Mouse (Mus musculus): ENCODE data around the gene Tmprss15. TPM values are rescaled to one million over a fixed set of nuclear protein-coding genes. Genes with fewer than 3 reads are reported as not detected.

The Tmprss15 gene
- polyA plus RNA-seq, 1 experiment from 2014 or later, result not detected

DNA sequence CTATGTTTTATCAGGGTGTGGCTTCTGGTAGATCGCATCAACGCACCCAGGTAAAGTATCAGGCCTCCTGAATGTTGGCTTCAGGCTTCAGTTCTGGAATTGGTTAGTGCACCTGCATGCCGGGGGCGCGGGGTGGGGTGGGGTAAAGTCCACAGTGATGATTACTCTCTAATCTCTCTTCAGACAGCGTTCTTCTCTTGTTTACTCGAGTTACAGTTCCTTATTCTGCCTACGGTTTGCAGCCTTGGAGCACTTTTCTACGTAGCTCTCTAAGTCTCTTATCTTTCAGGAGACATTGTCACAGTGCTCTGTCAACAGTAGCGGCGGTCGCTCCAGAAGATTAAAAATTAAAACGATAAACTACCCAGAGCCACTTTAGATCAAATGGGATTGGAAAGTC lies 116.8 kb downstream of the Tmprss15 start:
- no peak overlapping the region for H3K4me2 ChIP-seq

DNA sequence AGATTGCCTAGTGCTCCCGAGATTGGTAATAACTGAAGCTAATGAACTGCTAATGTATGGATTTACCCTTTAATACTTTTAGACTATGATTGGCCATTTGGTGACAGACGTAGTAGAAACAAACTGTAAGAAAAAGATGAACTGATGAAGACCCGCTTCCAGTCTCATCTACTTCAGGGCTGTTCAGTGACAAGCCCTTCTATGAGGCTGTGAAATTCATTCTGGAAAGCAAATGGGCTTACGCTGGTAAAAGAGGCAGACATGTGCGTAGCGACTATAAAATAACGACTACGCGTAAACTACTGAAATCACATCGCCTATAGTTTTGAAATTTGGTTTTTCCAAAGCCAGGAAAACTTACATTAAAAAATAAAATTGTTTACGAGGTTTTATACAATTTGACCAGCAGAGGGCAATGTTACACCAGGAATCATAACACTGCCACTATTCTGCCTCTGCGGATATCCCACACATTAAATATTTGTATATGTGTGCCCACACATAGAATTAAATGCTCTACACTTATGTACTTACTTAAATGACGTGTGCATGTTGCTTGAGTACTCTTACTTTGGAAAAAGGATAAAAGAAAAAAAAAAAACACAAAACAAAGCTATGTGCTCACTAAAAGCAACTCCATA lies 121.7 kb downstream of the Tmprss15 start:
- 32% methylated on average over 13 of the region's 13 CpGs for WGBS (ENCODE audit: insufficient replicate concordance)

More for the DNA sequence above, 116.8 kb downstream of the Tmprss15 start:
- Histone ChIP-seq H3K4me1 (no peaks in the 10 kb centered on the region), H3K36me3 (no peaks in the 10 kb centered on the region), H3K27ac (no peak overlapping the region), H3K27me3 (replicated peaks) (no peaks in the 10 kb centered on the region), H3K9me3 (replicated peaks) (no peaks in the 10 kb centered on the region), H3K4me3 (no peak overlapping the region), H3K9ac (no peak overlapping the region)
- WGBS (ENCODE audit: insufficient replicate concordance), result 64% methylated on average over 13 of the region's 13 CpGs
- ATAC-seq, result no peak

DNA sequence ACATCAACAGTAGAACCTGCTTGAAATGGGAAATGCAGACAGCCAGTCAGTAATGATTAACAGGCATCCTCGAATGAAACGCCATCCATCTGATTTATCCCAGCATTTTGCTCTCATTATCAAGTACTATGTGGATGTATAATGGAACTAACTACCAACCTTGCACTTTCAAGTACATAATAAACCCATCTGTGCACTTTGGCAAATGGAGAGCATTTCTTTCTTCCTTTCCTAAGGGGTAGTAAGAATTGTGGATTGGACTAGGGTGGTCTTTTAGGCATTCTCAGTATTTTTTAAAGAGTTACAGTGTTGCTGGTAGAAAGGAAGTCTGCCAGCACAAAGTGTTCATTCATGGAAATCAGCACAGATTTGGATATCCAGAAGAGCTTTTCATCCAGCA lies 133.5 kb downstream of the Tmprss15 start:
- WGBS (ENCODE audit: insufficient replicate concordance), result 62% methylated on average over 2 of the region's 2 CpGs
- Histone ChIP-seq H3K4me1 (no peaks in the 10 kb centered on the region), H3K9ac (no peak overlapping the region), H3K4me2 (no peak overlapping the region), H3K36me3 (no peaks in the 10 kb centered on the region), H3K27me3 (replicated peaks) (no peaks in the 10 kb centered on the region), H3K9me3 (replicated peaks) (no peaks in the 10 kb centered on the region), H3K4me3 (no peak overlapping the region), H3K27ac (no peak overlapping the region)
- no peak for ATAC-seq

More for the DNA sequence above, 121.7 kb downstream of the Tmprss15 start:
- Histone ChIP-seq H3K4me2 (no peak overlapping the region), H3K27me3 (replicated peaks) (no peaks in the 10 kb centered on the region), H3K4me1 (no peaks in the 10 kb centered on the region), H3K9ac (no peak overlapping the region), H3K36me3 (no peaks in the 10 kb centered on the region), H3K9me3 (replicated peaks) (no peaks in the 10 kb centered on the region), H3K4me3 (no peak overlapping the region), H3K27ac (no peak overlapping the region)
- no peak for ATAC-seq

DNA sequence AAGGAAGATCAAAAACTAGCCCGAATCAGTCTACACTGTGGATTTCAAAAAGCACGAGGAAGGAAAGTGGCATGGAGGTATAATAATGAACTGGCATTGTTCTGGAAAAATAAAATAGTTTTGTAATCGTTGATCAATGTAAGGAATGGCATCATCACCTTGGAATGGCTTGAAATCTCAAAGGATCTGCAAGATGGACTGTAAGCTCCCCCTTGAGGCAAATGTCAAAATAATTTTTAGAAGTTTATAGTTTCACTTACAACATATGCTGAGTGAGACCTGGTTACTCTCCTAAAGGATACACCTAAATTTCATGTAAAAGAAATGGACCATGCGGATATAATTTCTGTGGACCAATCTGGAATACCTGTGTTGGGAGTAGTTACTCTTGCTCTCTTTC lies 140.5 kb downstream of the Tmprss15 start:
- Histone ChIP-seq H3K27ac (no peak overlapping the region), H3K9ac (no peak overlapping the region), H3K4me1 (no peaks in the 10 kb centered on the region), H3K4me3 (no peak overlapping the region), H3K36me3 (no peaks in the 10 kb centered on the region), H3K9me3 (replicated peaks) (no peaks in the 10 kb centered on the region), H3K4me2 (no peak overlapping the region), H3K27me3 (replicated peaks) (no peaks in the 10 kb centered on the region)
- ATAC-seq, result no peak
- WGBS (ENCODE audit: insufficient replicate concordance), result 64% methylated on average over 4 of the region's 4 CpGs

DNA sequence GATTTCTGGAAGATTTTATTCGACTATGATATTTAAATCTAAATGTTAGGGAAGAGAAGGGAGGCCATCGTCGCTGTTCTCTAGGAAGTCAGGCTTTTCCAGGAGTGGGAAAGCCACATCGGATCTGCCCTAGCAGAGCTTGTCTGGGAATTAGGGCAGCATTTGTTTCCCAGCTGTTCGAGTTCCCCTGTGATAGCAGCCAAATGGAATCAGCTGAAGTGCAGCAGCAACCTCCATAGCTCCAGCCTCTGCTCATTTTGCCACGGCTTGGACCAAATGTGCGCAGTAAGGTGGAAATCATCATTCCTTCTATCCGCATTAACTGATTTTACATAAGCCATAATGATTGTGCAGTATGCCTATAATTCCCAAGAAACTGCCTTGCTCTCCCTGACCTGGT lies 153.1 kb downstream of the Tmprss15 start:
- Histone ChIP-seq H3K4me1 (no peaks in the 10 kb centered on the region), H3K4me2 (no peak overlapping the region), H3K9me3 (replicated peaks) (no peaks in the 10 kb centered on the region), H3K36me3 (no peaks in the 10 kb centered on the region), H3K4me3 (no peak overlapping the region), H3K9ac (no peak overlapping the region), H3K27me3 (replicated peaks) (no peaks in the 10 kb centered on the region), H3K27ac (no peak overlapping the region)
- no peak for ATAC-seq
- 64% methylated on average over 8 of the region's 8 CpGs for WGBS (ENCODE audit: insufficient replicate concordance)

DNA sequence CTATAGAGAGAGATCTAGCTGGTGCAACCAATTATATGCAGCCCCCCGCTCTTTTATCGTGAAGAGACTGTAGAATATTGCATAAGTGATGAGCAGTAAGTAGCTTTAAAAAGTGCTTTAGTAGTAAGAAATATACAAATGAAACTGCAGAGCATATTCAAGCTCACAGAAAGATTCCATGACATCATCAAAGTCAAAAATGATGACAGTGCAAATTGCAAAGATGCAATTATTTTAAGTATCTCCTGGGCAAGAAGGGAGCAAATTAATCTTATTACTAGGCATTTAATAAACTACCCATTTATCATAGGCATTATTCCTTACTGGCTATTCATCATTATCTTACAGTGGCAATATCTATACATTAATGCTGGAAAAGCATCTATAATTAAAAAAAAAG lies 156.6 kb downstream of the Tmprss15 start:
- 73% methylated on average over 2 of the region's 2 CpGs for WGBS (ENCODE audit: insufficient replicate concordance)
- no peak overlapping the region for H3K4me3 ChIP-seq
- H3K4me2 ChIP-seq, result no peak overlapping the region
- H3K9ac ChIP-seq, result no peak overlapping the region
- no peak overlapping the region for H3K27ac ChIP-seq
- H3K9me3 ChIP-seq (replicated peaks), result no peaks in the 10 kb centered on the region
- no peak for ATAC-seq
- no peaks in the 10 kb centered on the region for H3K4me1 ChIP-seq
- H3K36me3 ChIP-seq, result no peaks in the 10 kb centered on the region
- H3K27me3 ChIP-seq (replicated peaks), result peaks cover 6% of the 10 kb centered on the region; the same call in 1 of the 2 replicates

DNA sequence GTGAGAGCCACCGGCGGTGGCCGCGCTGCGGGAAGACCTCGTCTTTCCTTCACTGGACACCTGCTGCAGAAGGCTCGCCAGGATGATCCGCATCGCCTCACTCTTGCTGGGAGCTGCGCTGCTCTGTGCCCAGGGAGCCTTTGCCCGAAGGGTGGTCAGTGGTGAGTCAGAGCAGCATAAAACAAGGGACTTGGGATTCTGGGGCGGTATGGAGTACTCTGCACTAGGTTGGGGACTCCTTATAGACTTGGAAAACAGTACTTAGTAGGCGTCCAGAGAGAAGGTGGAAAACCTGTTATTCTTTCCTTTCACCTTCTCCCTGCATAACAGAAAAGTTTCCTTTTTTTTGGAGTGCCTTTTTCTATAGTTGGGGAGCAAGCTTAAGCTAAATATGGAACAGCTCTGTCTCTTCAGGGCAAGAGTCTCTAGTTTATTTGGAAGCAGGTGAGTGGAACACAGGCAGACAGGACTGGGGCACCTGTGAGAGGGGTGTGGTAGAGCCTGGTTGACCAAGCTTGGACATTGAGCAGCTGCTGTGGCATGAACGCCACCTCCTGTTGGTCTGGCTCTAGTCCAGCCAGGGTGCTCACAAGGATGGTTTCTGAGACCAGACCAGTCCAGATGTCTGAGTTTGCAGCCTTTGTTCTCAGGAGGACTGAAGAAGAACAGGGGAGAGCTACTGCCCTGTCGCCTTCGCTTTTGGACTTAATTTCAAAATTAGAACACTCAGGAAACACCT lies 159.4 kb downstream of the Tmprss15 start:
- ATAC-seq, result no peak
- no peak overlapping the region for H3K9ac ChIP-seq
- peak overlapping the region; percentile 11; the same call in 1 of the 2 replicates for H3K4me3 ChIP-seq
- no peak overlapping the region for H3K27ac ChIP-seq
- peaks cover 6% of the 10 kb centered on the region; the same call in 1 of the 2 replicates for H3K27me3 ChIP-seq (replicated peaks)
- peak overlapping the region; percentile 53 for H3K4me2 ChIP-seq
- no peaks in the 10 kb centered on the region for H3K4me1 ChIP-seq
- no peaks in the 10 kb centered on the region for H3K36me3 ChIP-seq
- no peaks in the 10 kb centered on the region for H3K9me3 ChIP-seq (replicated peaks)
- 14% methylated on average over 16 of the region's 16 CpGs for WGBS (ENCODE audit: insufficient replicate concordance)

DNA sequence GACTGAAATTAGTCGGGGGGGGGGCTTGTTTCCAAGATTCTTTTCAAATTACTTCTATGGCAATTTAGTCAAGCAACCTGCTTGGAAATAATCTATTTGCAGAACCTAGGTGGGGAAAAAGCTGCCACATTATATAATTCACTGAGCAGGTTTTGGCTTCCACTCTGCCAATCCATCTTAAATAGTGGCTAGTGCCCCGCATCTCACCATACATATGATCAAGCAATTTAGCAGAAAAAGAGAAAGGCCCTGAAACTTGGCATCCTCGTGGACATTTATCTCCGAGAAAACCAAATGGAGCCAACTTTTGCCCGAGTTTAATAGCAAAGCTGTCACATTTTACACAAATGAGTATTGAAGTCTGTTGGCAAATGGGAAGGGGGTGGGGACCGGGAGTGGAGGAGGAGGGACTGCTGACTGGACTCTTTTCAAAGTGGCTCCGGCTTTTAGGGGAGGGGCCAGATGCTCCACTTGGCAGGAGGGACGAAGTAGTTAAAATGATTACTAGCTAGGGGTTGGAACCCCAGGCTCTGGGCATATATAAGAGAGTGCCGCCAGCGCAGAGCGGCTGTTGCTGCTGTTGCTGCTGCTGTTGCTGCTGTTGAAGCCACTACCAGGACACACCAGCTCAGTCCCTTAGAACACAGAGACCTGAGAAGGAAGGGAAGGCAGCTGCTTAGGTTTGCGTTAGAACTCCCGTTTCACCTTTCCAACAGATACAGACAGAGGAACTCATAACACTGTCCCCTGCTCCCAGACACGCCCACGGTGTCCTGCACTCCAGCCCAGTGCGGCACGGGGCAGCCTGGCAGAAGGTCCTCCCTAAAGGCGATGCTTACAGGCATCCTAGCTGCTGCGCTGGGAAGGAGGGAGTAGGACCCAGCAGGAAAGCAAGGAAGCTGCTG lies 160.3 kb downstream of the Tmprss15 start, which contains the start of gene Chodl:
Gene Chodl, plus strand, starts transcription at position 567 of the 905 bp plus-strand sequence.
- peak within 1 kb of the TSS; percentile 11; the same call in 1 of the 2 replicates for H3K4me3 ChIP-seq
- peak within 1 kb of the TSS; percentile 53 for H3K4me2 ChIP-seq
- ATAC-seq, result no peak
- H3K9me3 ChIP-seq (replicated peaks), result no peaks in the 10 kb centered on the region
- H3K27me3 ChIP-seq (replicated peaks), result peaks cover 6% of the 10 kb centered on the region; the same call in 1 of the 2 replicates
- 13% methylated on average over 19 of the region's 19 CpGs for WGBS (ENCODE audit: insufficient replicate concordance)
- no peaks in the 10 kb centered on the region for H3K36me3 ChIP-seq
- H3K27ac ChIP-seq, result no peak within 1 kb of the TSS
- H3K4me1 ChIP-seq, result no peaks in the 10 kb centered on the region
- H3K9ac ChIP-seq, result no peak within 1 kb of the TSS

DNA sequence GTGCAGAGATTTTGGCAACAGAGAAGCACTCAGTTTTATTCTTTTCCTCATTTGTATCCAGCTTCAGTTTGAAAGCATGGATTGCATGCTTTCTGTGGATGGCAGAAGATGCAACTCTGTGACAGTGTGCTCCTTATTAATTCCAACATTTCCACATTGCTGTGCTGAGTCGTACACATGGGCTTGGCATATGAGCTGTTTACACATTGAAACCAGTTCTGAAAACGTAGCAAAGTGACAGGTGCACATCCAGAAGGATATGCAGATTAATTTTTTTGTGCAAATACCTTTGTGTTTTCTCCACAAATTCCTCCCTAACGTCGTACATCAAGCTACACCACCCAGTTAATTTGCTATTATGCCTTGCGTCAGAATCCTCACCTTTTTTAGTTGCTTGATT lies 168.3 kb downstream of the Tmprss15 start:
- Histone ChIP-seq H3K36me3 (no peaks in the 10 kb centered on the region), H3K4me1 (no peaks in the 10 kb centered on the region), H3K27me3 (replicated peaks) (no peaks in the 10 kb centered on the region), H3K9ac (no peak overlapping the region), H3K27ac (no peak overlapping the region), H3K4me3 (no peak overlapping the region), H3K9me3 (replicated peaks) (no peaks in the 10 kb centered on the region), H3K4me2 (no peak overlapping the region)
- 59% methylated on average over 5 of the region's 5 CpGs for WGBS (ENCODE audit: insufficient replicate concordance)
- ATAC-seq, result no peak
